Mouse (Mus musculus): ENCODE data around the gene Xirp1.

DNA sequence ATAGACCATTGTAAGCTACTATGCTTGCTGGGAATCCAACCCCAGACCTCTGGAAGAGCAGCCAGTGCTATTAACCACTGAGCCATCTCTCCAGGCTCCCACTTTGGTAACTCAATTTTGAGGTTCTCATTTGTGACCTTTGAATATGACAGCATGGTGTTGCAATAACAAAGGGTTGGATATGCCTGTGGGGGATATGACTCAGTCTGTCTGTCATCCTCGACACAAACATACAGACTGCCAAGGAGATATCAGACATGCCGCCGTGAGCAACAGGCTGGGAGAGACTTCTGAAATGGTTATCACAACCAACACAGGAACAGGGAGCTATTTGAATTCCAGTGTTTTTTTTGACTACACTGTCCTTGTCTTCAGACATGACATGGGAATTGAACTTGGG is 26.0 kb upstream of the Xirp1 start:
- TF ChIP-seq CTCF (IDR thresholded peaks at IDR 0.05; ENCODE audit: low read depth) (no peak), EP300 (IDR thresholded peaks at IDR 0.05; ENCODE audit: low read depth) (no peak)
